Mouse (Mus musculus): ENCODE results near the gene Myh11.

- TF ChIP-seq CTCF (IDR thresholded peaks at IDR 0.05; ENCODE audit: low read depth) (no peak), EP300 (IDR thresholded peaks at IDR 0.05; ENCODE audit: low read depth) (no peak)
These were observed 128.2 kb downstream of the Myh11 start, which contains the start of the genes Nde1 and Marf1 for GRCm38 (mm10) chr16:14162988-14163416.
